Mouse (Mus musculus): ENCODE measurements at regions not wholly inside any gene's neighbourhood (a gene's known extent, or its start where the extent isn't known, plus 50 kb on each side); places are given as distances from the start of the nearest gene placed in this dataset.
"Not testable (repeated sequence)": the region's sequence is repeated elsewhere in the genome, so short reads cannot be mapped to it uniquely, and the experiment has no call there.

DNA sequence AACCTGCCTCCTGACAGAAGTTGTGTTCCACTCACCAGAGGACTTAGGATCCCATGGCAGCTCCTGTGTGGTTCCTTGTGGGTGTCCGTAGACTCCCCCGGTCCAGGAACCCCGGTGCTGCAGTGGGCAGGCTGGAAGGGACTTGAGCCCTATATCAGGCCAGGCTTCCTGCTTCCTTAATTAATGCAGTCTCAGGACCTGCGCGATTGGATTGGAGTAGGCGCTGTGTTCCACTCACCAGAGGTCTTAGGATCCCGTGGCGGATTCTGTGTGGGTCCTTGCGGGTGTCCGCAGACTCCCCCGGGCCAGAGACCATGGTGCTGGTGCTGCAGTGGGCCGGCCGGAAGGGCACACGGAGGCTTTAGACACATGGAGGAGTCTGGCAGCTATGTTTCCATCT, 288.7 kb downstream of the Fut8 start:
- not testable (repeated sequence) for DNase-seq (ENCODE audit: low read depth)

DNA sequence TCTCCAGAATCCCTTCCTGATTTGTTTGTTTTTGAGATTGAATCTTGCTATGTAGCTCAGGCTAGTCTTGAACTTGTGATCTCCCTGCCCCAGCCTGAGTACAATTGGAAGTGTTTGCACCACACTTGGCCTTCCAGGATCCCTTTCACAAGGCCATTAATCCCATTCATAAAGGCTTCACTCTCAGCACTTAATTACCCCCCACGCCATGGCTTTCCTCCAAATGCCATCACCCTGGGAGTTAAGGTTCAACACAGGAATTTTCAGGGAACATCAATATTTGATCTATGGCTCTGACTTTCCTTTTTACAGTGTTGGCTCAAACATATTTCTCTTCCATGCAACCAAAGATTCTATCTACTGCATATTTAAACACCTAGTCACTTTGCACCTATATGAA, 289.6 kb downstream of the Fut8 start:
- no peak for DNase-seq (ENCODE audit: low read depth)

DNA sequence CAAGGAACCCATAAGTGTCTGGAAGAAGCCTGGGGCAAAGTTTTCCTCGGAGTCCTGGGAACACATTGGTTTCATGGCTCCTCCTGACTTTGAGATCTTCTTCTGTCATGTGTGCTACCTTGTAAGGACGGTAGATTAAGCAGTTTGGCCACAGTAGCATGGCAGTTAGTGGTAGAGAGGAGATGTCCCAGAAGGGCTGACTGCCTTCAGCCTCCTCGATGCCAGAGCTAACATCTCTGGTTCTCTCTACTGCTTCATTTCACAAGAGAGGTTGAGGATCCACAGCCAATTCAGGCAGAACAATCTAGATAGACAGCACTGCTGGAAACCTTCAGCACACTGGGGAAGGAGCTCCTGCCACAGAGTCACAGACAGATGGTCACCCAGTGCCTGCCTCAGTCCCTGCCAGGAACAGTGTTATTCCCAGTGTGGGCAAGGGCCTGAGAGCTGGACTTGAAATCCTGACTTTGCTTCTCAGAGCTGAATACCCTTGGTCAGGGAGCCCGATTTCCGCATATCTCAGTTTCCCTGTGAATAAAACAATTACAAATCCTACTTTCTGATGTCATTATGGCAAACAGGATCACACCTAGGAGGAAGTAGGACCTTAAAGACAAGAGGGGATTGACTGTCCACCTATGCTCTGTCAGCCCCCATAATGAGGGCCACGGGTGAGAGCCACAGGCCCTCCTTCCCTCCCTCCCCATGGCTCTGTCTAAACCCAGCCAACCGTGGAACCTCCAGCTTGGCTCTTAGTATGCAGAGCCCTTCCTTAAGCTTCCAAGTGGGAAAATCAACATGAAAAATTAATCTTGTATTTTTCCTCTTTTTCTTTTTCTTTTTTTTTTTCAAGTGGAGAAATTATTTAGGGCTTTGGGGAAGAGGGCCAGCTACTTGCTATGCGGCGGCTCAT, 290.3 kb downstream of the Fut8 start:
- no peak for DNase-seq (ENCODE audit: low read depth)

DNA sequence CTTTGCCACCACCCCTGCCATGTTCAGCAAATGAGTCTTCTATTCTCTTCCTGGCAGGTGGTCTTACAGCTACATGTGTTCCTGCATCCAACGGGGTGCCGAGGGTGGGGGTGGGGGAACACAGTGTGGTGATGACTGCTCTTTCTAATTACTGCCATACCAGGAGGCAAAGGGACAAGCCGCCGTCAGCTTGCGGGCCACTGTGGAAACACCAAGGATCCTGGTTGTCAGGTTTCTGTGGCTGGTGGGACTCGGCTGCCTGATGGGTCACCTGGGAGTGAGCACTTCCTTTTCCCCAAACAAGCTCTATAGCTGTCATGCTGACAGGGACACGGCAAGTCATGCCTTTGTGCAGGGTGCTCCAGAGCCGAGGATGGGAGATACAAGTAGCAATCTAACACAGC, 290.9 kb downstream of the Fut8 start:
- no peak for DNase-seq (ENCODE audit: low read depth)

DNA sequence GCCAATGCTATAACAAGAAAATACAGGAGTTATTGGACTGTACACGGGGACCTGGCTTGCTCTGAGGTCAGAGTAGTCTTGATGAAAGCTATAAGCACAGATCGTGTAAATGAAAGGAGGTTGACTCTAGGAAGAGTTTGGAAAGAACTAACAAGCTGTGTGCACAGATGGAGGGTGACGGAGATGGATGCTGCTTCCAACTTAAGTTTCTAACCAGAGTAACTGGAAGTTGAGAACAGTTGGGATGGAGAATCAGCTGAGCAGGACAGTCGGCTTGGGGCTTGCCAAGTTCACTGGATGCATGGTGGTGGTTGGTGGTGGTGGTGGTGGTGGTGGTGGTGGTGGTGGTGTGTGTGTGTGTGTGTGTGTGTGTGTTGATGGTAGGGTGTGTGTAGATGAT, 291.5 kb downstream of the Fut8 start:
- no peak for DNase-seq (ENCODE audit: low read depth)

DNA sequence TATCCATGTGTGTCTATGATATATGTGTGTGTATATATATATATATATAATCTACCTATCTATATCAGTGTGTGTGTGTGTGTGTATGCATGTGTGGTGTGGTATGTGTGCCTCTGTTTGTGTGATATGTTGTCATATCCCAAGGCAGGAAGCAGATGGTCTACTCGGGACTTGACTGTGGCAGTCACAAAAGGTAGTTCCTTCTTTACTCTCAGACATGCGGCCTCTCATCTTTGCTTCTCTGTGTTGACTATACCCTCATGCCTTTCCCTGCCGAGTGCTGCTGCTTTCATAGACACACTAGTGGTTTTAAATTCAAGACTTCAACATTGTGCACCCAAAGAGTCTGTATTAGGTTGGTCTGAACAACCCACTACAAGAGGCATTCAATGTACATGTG, 292.0 kb downstream of the Fut8 start:
- no peak for DNase-seq (ENCODE audit: low read depth)

DNA sequence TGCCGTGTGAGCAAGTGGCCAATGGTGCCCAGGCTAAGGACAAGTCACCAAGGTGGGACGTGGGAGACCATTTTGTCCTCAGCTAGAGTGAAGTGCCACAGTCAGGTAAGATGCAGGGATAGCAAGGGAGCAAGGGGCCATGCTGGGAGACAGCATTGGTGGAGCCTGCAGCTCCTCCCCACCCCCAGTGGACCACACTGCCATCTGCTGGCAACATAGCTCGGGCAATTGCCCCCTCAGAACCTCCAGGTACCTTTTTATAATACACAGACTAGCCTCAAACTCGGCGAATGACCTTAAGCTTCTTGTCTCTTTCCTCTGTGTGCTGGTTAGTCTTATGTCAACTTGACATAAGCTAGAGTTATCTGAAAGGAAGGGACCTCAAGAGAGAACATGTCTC, 293.4 kb downstream of the Fut8 start:
- peak; percentile 64 for DNase-seq (ENCODE audit: low read depth)

DNA sequence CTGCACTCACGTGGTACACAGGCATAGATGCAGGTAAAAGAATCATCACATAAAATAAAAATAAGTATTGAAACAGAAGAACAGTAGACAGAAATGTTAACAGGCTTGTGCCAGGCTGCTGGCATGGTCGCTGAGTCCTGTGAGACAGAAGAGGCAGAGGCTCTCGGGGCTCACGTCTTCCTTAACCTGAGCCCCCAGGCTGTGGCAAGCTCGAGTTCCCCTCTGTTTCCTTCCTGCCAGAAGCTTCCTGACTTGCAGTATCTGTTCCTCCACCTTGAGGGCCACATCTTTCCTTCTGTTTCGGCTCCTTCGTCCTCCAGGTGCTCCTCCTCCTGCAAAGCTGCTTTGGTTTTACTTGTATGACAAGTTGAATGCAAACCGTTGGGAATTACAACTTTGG, 294.6 kb downstream of the Fut8 start:
- DNase-seq (ENCODE audit: low read depth), result peak; percentile 23

DNA sequence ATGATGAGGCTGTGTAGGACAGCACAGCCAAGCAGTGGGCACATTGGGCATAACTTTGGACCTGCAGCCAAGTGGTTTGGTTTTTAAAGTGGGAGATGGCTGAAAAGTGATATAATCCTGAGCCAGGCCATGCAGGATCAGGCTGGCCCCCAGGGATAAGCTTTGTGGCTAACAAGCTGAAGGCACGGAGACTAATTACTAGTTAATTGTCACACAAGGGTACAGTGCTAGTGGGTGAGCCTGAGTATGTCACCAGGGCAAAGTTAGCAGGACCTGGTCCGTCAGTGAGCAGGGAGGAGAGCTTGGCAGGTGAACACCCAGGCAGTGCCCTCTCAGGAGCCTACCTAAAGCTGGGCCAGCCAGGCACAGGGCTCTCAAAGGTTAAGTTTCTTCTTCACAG, 295.7 kb downstream of the Fut8 start:
- no peak for DNase-seq (ENCODE audit: low read depth)

DNA sequence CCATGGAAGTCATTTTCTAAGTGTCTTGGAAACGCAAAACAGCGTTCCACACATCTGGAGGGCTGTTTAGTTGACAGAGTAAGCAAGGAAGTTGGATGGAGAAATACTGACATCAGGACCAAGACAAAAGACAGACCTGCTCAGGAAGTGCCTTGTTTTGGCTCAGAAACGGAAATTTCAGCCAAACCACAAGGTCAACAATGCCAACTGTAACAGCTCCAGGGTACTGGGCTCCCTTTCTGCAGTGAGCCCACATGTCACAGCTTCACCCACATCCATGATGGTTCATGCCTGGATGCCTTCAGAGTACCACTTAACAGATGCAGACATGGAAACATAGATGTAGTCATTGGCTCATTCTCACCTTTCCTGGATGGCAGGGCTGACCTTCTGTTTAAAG, 296.2 kb downstream of the Fut8 start:
- DNase-seq (ENCODE audit: low read depth), result peak; percentile 41

DNA sequence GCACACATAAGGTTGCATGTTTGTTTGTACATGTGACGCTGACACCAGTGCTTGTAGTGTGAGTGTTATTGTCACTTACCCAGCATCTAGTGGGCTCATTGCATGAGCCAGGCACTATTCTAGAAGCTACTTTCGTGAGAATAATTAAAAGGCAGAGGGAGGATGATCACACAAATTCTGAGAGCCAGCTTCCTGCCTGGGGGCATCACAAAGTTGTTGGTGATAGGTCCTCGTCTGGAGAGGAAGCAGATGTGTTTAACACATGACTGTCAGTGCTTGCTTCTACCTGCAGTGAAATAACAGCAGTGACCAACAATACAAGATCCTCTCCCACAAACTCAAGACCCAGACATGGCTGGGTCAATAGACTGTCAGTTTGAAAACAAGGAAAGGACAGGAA, 297.2 kb downstream of the Fut8 start:
- DNase-seq (ENCODE audit: low read depth), result peak; percentile 57

DNA sequence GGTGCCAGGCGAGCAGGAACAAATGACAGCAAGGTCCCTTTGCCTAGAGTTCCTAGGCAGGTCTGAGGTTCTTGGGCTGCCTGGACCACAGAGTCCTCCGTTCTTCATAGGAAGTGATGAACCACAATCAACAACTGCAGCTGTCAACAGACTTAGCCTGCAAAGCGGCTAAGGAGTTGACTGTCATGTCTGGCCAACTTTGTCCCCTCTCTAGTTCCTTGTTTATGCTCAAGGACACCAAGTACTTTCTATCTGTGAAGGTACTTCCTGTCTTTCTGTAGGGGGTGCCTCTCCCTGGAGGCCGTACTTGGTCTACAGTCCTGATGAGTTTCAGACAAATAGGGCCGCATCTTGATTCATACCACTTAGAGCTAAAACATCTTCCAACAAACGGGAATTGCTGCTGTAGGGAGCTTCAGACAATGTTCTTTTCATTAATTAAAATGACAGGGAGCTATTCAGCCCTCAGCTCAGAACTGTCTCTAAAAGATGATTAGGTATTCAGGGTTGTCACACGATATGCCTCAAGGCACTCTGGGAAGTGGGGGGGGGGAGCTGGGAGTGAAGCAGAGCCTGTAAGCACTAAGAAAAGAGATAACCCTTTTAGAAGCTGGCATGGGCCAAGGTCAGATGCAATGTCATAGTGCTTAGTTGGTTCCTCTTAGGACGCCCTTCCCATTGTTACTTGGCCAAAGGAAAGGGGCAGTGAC, 299.4 kb downstream of the Fut8 start:
- DNase-seq (ENCODE audit: low read depth), result peak; percentile 41

DNA sequence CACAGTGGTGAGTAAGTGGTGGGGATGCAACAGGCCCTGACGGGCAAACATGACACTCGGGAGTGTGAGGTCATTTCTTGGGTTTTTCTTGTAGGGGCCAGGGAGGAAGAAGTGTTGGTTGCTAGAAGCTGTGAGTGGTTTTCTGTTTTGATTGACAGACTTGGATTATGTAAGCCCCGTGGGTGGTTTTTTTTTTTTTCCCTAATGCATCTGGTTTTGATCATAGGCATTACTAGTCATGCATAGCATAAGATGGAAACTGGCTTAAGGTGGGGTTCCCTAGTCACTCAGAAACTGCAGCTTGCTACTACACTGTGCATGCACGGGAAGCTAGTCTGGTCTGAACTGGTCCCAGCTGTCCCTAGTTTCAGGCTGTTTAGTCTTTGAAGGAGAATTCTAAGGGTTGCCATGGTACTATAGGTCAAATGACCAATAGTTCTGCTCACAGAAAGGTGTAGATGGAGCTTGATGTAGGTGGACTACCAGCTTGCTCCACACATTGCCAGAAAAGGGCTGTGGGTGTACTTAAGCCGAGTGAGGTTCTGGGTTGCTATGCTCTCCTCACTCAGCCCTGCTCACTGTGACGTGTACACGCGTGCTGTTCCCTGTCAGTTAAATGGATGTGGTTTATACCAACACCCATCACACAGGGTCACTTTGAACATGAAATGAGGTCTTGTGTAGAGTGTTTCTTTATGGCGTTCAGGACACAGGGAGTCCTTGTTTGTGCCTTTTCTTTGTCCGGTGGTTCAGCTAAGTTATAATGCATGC, 301.9 kb downstream of the Fut8 start:
- DNase-seq (ENCODE audit: low read depth), result peak; percentile 45

DNA sequence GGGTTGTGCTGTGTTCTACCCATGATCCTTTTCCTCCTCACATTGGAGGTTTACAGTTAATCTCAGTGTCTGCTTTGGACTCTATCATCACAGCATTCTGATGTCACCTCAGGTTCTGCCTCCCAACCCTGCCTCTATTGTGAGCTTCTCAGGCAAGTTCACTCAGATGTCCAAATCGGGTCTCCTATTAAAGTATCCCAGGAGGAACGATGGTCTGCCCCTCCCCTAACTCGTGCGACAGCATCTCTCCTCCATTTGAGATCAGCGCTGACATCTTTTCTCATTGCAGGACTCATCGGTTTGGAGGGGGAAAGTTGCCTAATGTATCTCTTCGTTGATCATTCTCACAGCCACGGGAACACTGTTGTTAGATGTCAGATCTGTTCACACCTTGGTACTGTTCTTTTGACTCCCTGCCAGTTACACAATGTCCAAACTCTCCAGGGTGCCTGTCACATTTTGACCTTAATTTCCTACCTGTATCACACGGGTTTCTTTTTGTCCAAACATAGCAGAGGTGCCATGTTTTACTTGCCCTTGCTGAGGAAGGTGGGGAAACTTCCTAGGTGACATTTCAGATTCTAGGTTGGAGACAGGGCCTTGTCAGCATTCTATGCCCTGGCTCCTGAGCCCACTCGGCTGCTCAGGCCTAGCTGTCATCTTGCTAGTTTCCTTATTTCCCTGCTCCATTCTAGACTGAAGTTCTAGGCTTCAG, 303.3 kb downstream of the Fut8 start:
- DNase-seq (ENCODE audit: low read depth), result no peak

DNA sequence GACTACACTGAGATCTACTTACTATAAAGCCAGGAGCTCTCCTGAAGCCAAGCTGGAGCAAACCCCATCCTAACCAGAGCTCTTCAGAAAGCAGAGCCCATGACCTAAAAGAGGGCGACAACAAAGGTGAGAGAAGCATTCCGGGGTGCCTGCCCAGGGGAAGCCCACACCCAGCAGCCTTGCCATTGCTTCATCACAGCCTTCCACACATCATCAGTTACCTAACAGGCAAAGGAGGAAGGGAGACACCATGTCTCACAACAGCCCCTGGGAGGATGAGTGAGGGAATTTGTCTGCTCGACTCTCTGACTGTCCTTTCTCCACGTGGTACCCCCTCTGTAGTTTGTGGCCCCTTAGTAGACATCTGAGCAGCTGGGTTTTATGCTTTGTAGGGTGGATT, 303.9 kb downstream of the Fut8 start:
- DNase-seq (ENCODE audit: low read depth), result no peak

DNA sequence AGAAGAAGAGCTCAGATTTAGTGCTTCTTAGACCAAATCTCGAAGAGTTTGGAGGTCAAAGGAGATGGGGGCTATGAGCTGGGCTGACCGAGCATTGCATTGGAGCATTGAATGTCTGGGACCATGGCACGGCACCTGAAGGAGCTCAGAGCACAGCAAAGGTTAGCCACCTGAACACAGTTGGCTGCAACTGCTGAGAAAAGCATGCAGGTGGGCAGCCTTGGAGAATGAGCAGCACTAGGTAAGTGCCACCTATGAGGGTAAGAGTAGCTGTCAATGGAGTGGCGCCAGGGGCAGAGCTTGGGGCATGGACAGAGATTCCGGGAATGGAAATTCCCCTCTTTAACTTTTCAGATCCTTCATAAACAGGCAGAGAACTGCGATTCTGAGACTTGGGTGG, 305.7 kb downstream of the Fut8 start:
- DNase-seq (ENCODE audit: low read depth), result no peak

DNA sequence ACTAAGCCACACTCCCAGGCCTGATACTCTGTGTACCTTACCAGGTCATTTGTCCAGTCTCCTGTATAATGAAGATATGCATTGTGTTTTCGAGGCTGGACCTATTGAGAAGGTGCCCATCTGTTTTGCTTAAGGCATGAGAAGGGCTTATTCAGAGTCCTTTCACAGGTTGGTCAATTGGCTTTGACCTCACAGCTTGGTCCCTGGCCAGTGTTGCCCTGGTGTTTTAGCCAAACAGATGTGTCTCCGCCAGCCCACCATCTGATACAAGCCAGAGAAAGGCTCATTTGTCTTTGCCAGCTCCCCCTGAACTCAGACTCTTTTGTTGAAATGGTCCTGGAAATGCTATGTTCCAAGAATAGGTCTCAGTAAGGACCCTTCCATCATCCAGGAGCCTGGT, 308.2 kb downstream of the Fut8 start:
- no peak for DNase-seq (ENCODE audit: low read depth)

DNA sequence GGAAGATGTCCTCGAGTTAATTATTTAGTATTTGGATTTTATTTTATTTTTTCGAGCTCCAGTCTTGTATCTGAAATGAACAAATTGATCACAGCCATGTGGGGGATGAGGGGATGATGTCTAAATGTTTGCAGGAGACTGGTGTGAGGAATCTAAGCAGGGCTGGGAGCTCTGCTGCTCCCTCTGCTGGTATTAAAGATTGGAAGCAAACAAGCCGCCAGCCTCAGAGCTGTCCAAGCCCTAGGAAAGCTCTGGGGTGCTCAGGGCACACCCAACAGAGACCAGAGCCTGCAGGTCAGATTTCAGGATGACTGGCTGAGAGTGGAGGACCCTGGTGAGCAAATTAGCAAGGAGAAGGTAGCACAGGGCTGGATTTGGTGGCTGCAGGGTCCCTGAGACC, 330.4 kb downstream of the Fut8 start:
- peak; percentile 69 for DNase-seq (ENCODE audit: low read depth)

DNA sequence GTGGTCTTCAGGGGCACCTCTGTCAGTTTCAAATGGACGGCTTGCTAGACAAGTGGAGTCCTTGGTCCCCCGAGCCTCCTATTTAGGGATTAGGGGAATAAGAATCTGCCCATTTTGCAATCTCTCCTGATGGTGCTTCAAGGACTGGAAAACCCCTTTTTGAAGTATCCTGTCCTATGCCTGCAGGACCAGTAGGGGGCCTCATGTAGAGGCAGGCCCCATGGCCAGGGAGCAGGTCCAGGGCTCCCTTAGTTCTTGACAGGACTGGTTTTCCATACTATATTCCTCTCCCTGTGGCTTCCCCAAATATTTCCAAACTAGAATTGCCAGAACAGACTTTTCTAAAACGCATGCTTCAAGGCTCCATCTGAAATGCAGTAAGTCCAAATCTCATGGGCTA, 332.6 kb downstream of the Fut8 start:
- DNase-seq (ENCODE audit: low read depth), result no peak

DNA sequence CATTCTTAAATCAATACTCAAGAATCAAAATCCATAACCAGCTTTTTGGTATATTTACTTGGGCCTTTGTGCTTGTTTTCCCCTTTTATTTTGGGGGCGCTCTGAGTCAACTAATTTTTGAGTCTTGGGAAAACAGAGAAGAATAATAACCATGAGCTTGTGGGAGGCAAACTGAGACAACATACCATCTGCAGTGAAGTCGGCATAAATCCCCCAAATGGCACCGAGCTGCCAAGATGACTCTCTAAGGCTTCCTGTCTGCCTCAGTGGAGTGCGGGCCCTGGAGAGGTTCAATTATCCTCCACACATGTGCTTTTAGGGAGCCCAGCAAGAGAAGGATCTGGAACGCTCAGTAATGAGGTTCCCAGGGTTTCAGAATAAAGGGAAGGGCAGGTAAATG, 333.1 kb downstream of the Fut8 start:
- DNase-seq (ENCODE audit: low read depth), result no peak

DNA sequence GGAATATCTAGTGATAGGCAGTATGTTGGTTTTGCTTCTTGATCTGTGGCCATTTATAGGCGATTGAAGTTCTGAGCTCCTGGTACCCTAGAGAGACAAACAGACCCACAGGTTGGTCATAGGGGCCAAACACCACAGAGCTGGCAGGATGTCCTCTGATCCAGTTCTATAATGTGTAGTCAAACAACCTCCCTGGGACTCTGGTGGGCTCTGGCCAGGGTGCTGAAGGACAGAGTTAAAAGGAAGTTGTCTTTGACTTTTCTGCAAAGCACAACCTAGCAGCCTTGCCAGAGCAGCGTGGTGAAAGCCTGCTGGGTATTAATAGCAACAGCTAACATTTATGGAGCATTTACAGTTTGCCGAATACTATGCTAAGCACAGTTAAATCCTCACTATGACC, 337.1 kb downstream of the Fut8 start:
- no peak for DNase-seq (ENCODE audit: low read depth)

DNA sequence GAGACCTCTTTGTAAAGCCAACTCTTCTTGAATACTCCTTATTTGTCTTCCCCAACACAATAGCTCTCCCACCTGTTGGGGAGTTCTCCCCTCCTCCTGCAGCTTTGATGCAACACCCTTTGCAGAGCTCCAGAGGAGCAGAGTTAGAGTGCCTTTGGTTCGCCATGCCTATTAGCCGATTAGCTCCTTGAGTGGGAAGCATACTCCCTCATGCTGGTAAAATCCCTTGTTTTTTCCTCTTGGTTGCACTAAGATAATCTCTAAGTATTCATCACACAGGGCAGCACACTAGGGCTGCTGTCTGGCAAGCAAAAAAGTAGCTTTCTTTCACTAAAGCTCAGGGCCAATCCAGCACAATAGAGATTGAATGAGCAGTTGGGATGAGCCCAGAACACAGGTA, 350.4 kb downstream of the Fut8 start:
- no peak for DNase-seq (ENCODE audit: low read depth)
